Mouse (Mus musculus) small intestine, adult 2 months (tissue): Measurements from ENCODE around the gene Olfr1346.
"Not testable (repeated sequence)": the region's sequence is repeated elsewhere in the genome, so short reads cannot be mapped to it uniquely, and the experiment has no call there.

ENCODE experiments used
- CTCF ChIP-seq: fragments of 200-500 bp; IDR thresholded peaks from 2 replicates; pipeline ENCODE4 v1.5.1; 2012; ENCODE audit warnings: low read depth, mild to moderate bottlenecking, control low read depth, inconsistent platforms, low read length, moderate library complexity, mixed read lengths; ENCODE audit not compliant: insufficient replicate concordance, insufficient read length; ENCODE audit errors: extremely low read depth
- POLR2A ChIP-seq: fragments of 200-500 bp; IDR thresholded peaks from 2 replicates; pipeline ENCODE4 v1.6.1; 2012; ENCODE audit warnings: low read depth, mild to moderate bottlenecking, control low read depth, inconsistent platforms, low read length, moderate library complexity

DNA sequence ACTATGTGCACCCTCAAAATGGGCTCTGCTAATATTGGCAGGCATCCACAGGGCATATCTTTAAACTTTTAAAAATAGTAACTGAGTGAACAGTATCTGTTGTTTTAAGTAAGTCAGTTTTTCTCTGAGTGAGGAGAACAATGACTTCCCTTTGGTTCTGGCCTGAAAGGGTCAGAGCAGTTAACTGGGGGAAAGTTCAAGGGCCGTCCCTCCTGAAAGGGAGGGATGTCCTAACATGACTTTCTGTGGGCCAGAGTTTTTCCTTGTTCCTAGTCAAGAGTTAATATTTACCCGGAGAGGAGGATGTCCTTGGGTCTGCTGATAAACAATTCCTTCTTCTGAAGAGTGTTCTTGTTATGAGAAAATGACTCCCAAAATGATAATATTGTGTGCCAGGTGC, 10.7 kb downstream of the Olfr1346 start:
- TF ChIP-seq CTCF, POLR2A: not testable (repeated sequence)
